In the genomic region with DNA sequence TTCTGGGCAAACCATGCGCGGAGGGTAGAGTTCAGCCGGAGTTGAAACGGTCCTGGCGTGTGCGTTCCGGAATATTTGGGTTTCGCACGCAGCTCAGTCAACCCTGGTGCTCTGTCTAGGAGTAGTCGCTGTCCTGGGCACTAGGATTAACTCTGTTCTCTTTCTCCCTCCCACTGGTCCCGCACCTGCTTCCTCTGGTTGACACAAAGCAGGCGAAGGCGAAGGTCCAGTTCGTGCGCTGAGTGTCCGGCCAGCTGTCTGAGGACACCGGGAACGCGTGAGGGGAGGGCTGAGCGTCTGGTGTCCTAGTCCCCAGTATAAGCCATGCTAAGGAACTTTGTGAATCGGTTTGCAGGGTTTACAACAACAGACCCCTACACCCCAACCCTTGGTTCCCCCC, we compare ENCODE assay signal across 9 mouse cellular contexts. TPM values are rescaled to one million over a fixed set of nuclear protein-coding genes. Genes with fewer than 3 reads are reported as not detected.
DNase-seq lines count a peak whose midpoint lies in the region; ATAC-seq and TF ChIP-seq lines count a peak whose summit lies in the region.
"Had no signal": no experiment of that assay in that cellular context is flagged by ENCODE, and none has a peak within 500 bp of the region (broad histone marks: within the 10 kb centered on the region; RNA-seq: fewer than 3 reads in every experiment).

No protein-coding gene starts in this region.

- H3K9ac ChIP-seq in lung, embryonic 14.5 days: no peak overlapping the region
- H3K9ac ChIP-seq in forebrain, embryonic 13.5 days: no peak overlapping the region
- H3K9ac ChIP-seq in intestine, embryonic 16.5 days (ENCODE audit: low read depth, low read length): no peak overlapping the region
- no peak overlapping the region for H3K9ac ChIP-seq in stomach, embryonic 14.5 days (replicated peaks; ENCODE audit: low read depth, low read length)

- under 1% methylated on average over 21 of the region's 21 CpGs for WGBS in lung, embryonic 14.5 days
- WGBS in lung, adult 2 months: 5% methylated on average over 21 of the region's 21 CpGs
- WGBS in forebrain, embryonic 13.5 days: under 1% methylated on average over 21 of the region's 21 CpGs
- WGBS in intestine, embryonic 16.5 days: under 1% methylated on average over 21 of the region's 21 CpGs
- 4% methylated on average over 21 of the region's 21 CpGs for WGBS in stomach, embryonic 14.5 days

- no peak overlapping the region for H3K27ac ChIP-seq in lung, embryonic 14.5 days (ENCODE audit: low read depth)
- H3K27ac ChIP-seq in forebrain, embryonic 13.5 days: no peak overlapping the region
- H3K27ac ChIP-seq in intestine, embryonic 16.5 days (ENCODE audit: low read length): no peak overlapping the region
- H3K27ac ChIP-seq in stomach, embryonic 14.5 days (ENCODE audit: low read length): no peak overlapping the region

- peaks cover 91% of the 10 kb centered on the region for H3K27me3 ChIP-seq in lung, embryonic 14.5 days (ENCODE audit: insufficient read depth, low read length)
- H3K27me3 ChIP-seq in forebrain, embryonic 13.5 days: peaks cover 95% of the 10 kb centered on the region
- H3K27me3 ChIP-seq in intestine, embryonic 16.5 days (replicated peaks; ENCODE audit: control insufficient read depth, insufficient read depth, low read length): peaks cover 48% of the 10 kb centered on the region
- H3K27me3 ChIP-seq in stomach, embryonic 14.5 days (ENCODE audit: control insufficient read depth, insufficient read depth, low read length): peaks cover 60% of the 10 kb centered on the region

- peak overlapping the region; percentile 47; the same call in 1 of the 2 replicates for H3K4me2 ChIP-seq in lung, embryonic 14.5 days
- peak overlapping the region; percentile 23 for H3K4me2 ChIP-seq in forebrain, embryonic 13.5 days
- H3K4me2 ChIP-seq in intestine, embryonic 16.5 days (ENCODE audit: low read depth, low read length): peak overlapping the region; percentile 37
- H3K4me2 ChIP-seq in stomach, embryonic 14.5 days (replicated peaks; ENCODE audit: low read depth, low read length): peak overlapping the region; percentile 37

- H3K4me3 ChIP-seq in lung, embryonic 14.5 days (ENCODE audit: low read depth, low read length): 0 out of 2 replicates have a peak overlapping the region, but pooled peaks have one; percentile 6
- H3K4me3 ChIP-seq in lung, adult 2 months (replicated peaks; ENCODE audit: extremely low read depth, low read depth, low read length): no peak overlapping the region
- no peak overlapping the region for H3K4me3 ChIP-seq in forebrain, embryonic 13.5 days
- H3K4me3 ChIP-seq in intestine, embryonic 16.5 days (ENCODE audit: low read length): peak overlapping the region; percentile 20
- peak overlapping the region; percentile 16 for H3K4me3 ChIP-seq in stomach, embryonic 14.5 days (ENCODE audit: low read depth, low read length)

- no peak for TF ChIP-seq POLR2A in lung, adult 2 months (IDR thresholded peaks at IDR 0.05; ENCODE audit: borderline replicate concordance, extremely low read depth, low read depth, low read length)

- no peak for TF ChIP-seq CTCF in lung, embryonic 14.5 days (IDR thresholded peaks at IDR 0.05; ENCODE audit: low read depth)
- TF ChIP-seq CTCF in lung, adult 2 months (IDR thresholded peaks at IDR 0.05; ENCODE audit: insufficient read depth, low read length): no peak

- no peaks in the 10 kb centered on the region; the same call in 1 of the 2 replicates for H3K4me1 ChIP-seq in lung, embryonic 14.5 days (ENCODE audit: insufficient read depth)
- no peaks in the 10 kb centered on the region for H3K4me1 ChIP-seq in lung, adult 2 months (ENCODE audit: control insufficient read depth, insufficient read depth, low read length)
- H3K4me1 ChIP-seq in forebrain, embryonic 13.5 days: peaks cover 22% of the 10 kb centered on the region; the same call in 1 of the 2 replicates
- H3K4me1 ChIP-seq in intestine, embryonic 16.5 days (ENCODE audit: control insufficient read depth, insufficient read depth, low read length): peaks cover 4% of the 10 kb centered on the region
- H3K4me1 ChIP-seq in stomach, embryonic 14.5 days (ENCODE audit: control insufficient read depth, insufficient read depth, low read length): peaks cover 16% of the 10 kb centered on the region

- DNase-seq in lung, embryonic 14.5 days: no peak
- DNase-seq in lung, adult 2 months: no peak
- DNase-seq in cerebellum, postnatal 4 days (ENCODE audit: low spot score in 2 of 2): no peak
- no peak for DNase-seq in right cerebral cortex, postnatal 25 days
- no peak for DNase-seq in lung, postnatal 10 days

- ATAC-seq in lung, embryonic 14.5 days (ENCODE audit: insufficient read depth): peak; percentile 67; the same call in 1 of the 2 replicates
- peak; percentile 60 for ATAC-seq in forebrain, embryonic 13.5 days
- peak; percentile 46; the same call in 1 of the 2 replicates for ATAC-seq in intestine, embryonic 16.5 days
- no peak for ATAC-seq in stomach, embryonic 14.5 days (ENCODE audit: insufficient number of reproducible peaks, insufficient read depth, low FRiP score, low read depth)

- no peaks in the 10 kb centered on the region for H3K36me3 ChIP-seq in lung, embryonic 14.5 days (ENCODE audit: insufficient read depth)
- H3K36me3 ChIP-seq in forebrain, embryonic 13.5 days (ENCODE audit: poor library complexity, severe bottlenecking): no peaks in the 10 kb centered on the region
- no peaks in the 10 kb centered on the region for H3K36me3 ChIP-seq in intestine, embryonic 16.5 days (ENCODE audit: control insufficient read depth, insufficient read depth, low read length)
- H3K36me3 ChIP-seq in stomach, embryonic 14.5 days (ENCODE audit: control insufficient read depth, insufficient read depth, low read length): no peaks in the 10 kb centered on the region

- H3K9me3 ChIP-seq in lung, embryonic 14.5 days (ENCODE audit: low read depth, low read length): no peaks in the 10 kb centered on the region
- no peaks in the 10 kb centered on the region for H3K9me3 ChIP-seq in forebrain, embryonic 13.5 days (replicated peaks)
- no peaks in the 10 kb centered on the region for H3K9me3 ChIP-seq in intestine, embryonic 16.5 days (ENCODE audit: control insufficient read depth, low read length)
- no peaks in the 10 kb centered on the region for H3K9me3 ChIP-seq in stomach, embryonic 14.5 days (ENCODE audit: control insufficient read depth, low read depth, low read length)

RNA-seq across cellular contexts. Expression of a gene that starts 10.0 kb away (rescaled TPM):
- polyA plus RNA-seq in lung, embryonic 14.5 days (2014; fragmentation: Nextera tagmentation; extraction: Ambion mirVana): 0.37 and 0.89 TPM in 2 replicates
- polyA plus RNA-seq in lung, adult 2 months (2012; rRNA removed): 1.4 and 2.3 TPM in 2 replicates
- 0.62 and 0.73 TPM in 2 replicates for polyA plus RNA-seq in forebrain, embryonic 13.5 days (2015; fragmentation: Nextera tagmentation; extraction: Ambion mirVana)
- 0.49 and 0.59 TPM in 2 replicates for polyA plus RNA-seq in intestine, embryonic 16.5 days (2015; fragmentation: Nextera tagmentation; extraction: Ambion mirVana)
- polyA plus RNA-seq in stomach, embryonic 14.5 days (2014; fragmentation: Nextera tagmentation; extraction: Ambion mirVana): 7.5 and 8.2 TPM in 2 replicates

RNA-seq across cellular contexts. Expression of a gene that starts 39.3 kb away (rescaled TPM):
- polyA plus RNA-seq in lung, embryonic 14.5 days (2014; fragmentation: Nextera tagmentation; extraction: Ambion mirVana): not detected in 2 replicates
- not detected in 2 replicates for polyA plus RNA-seq in lung, adult 2 months (2012; rRNA removed)
- not detected in 2 replicates for polyA plus RNA-seq in forebrain, embryonic 13.5 days (2015; fragmentation: Nextera tagmentation; extraction: Ambion mirVana)
- polyA plus RNA-seq in intestine, embryonic 16.5 days (2015; fragmentation: Nextera tagmentation; extraction: Ambion mirVana): not detected in 2 replicates
- polyA plus RNA-seq in stomach, embryonic 14.5 days (2014; fragmentation: Nextera tagmentation; extraction: Ambion mirVana): not detected in 2 replicates
- polyA plus RNA-seq: gonadal fat pad, adult 2 months had no signal

Comparison
In these comparisons a context has a peak if more than half of its experiments do, and no peak if none do; other contexts are left out.
1. H3K4me3 ChIP-seq: peak in lung, embryonic 14.5 days (single experiment), intestine, embryonic 16.5 days (single experiment) and stomach, embryonic 14.5 days (single experiment); none in lung, adult 2 months (single experiment) and forebrain, embryonic 13.5 days (single experiment).
2. Peak in every context shown above with its lines, with median percentiles within 50 percentile points of each other: H3K4me2 ChIP-seq.